Mouse (Mus musculus): ENCODE measurements around the gene Slc26a11.
"Not testable (repeated sequence)": the region's sequence is repeated elsewhere in the genome, so short reads cannot be mapped to it uniquely, and the experiment has no call there.

The Slc26a11 gene

DNA sequence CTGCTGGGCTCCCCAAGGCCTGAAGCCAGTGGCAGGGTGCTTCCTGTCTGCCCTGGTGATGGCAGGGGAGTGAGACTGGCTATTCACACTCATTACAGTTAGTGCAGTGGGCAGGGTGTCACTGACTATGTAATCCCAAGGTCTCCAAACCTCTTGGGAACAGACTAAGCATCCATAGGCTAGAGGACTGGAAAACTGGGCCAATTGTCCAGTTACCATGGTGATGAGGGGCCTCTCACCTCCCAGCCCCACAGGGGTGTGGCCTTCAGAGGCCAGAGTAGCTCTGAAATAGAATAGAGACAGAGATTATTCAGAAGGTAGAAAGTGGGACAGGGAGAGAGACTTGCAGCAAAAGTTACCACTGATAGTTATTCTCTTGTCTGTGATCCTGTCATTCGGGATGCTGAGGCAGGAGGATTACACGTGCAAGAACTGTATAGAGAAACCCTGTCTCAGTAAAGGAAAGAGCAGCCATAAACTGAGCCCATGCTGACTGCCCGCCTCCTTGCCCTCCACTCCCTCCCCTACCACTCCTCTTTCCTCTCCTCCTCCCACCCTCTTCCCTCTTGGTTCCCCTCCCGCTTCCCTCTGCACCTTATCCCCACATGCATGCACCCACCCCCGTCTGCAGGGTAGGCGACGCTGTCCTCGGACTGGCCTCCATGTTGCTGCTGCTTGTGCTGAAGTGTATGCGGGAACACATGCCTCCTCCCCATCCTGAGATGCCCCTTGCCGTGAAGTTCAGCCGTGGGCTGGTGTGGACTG, 7.6 kb downstream of the Slc26a11 start:
- no peak for DNase-seq (ENCODE audit: low spot score)

DNA sequence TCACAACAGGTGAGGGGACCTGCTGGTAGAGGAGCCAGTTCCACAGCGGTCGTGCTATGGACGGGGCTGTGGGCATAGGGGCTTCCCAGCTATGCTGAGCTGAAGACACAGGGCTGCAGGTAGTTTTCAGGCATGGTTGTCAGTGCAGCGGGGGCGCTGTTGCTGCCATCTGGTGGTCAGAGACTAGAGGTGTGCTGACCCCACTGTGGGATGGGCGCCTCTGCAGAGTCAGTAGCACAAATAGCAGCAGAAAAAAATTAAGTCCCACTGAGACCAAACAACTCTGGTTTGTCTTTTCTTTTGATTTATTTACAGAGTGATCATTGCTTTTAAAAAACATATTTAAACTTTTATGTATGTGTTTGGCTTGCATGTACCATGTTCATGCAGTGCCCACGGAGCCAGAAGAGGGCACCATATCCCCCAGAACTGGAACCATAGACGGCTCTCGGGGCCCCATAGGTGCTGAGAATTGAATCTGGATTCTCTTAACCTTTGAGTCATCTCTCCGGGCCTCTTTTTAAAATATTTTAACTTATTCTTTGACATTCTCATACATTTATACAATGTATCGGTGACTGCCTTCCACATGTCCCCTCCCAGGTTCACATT, 8.3 kb downstream of the Slc26a11 start:
- DNase-seq (ENCODE audit: low spot score): peak; percentile 57

DNA sequence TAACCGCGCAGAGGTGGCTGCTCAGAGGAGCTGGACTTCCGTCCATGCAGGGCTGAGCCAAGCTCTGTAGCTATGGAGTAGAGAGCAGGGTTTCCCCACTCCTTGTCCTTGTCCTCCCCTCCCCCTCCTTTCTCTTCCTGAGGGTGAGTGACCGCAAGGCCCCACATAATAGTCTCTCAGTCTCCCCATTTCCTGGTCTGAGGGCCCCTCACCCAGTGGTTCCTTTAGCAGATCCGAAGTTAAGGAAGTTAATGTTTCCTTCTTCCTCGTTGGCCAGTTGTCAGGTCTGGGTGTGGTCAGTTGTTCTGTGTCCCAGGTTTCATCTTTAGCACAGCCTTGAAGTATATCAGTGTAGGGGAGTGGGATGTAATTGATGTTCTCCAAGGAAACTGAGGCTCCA, 20.1 kb downstream of the Slc26a11 start:
- DNase-seq (ENCODE audit: low spot score): no peak

DNA sequence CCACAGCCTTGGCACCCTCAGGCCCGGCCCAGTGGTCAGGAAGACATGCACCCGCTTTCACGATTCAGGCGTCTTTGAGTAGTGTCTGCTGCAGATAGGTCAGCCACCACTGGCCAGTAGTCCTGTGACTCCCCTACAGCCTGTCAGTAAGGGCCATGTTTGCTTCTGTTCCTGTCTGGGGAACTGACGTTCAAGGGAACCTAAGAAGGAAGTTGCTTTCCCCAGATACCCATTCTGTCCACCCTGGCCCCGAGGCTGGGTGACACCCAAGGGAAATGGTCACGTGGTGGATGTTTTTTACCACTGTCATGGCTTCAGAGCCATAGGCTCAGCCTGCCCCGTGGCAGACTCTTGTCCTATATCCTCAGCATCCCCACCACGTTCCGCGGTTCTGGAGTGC, 22.0 kb downstream of the Slc26a11 start:
- no peak for DNase-seq (ENCODE audit: low spot score)

DNA sequence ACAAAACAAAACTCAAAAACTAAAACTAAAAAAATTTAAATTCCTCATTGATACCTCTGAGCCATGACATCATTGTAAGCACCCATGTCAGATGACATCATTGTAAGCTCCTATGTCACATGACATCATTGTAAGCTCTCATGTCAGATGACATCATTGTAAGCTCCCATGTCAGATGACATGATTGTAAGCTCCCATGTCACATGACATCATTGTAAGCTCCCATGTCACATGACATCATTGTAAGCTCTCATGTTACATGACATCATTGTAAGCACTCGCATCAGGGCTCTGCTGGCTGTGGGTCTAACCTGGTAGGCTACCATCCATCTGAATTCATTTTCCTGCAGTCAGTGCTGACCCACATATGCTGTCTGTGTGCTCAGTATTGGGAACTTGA, 23.2 kb downstream of the Slc26a11 start:
- DNase-seq (ENCODE audit: low spot score): no peak

DNA sequence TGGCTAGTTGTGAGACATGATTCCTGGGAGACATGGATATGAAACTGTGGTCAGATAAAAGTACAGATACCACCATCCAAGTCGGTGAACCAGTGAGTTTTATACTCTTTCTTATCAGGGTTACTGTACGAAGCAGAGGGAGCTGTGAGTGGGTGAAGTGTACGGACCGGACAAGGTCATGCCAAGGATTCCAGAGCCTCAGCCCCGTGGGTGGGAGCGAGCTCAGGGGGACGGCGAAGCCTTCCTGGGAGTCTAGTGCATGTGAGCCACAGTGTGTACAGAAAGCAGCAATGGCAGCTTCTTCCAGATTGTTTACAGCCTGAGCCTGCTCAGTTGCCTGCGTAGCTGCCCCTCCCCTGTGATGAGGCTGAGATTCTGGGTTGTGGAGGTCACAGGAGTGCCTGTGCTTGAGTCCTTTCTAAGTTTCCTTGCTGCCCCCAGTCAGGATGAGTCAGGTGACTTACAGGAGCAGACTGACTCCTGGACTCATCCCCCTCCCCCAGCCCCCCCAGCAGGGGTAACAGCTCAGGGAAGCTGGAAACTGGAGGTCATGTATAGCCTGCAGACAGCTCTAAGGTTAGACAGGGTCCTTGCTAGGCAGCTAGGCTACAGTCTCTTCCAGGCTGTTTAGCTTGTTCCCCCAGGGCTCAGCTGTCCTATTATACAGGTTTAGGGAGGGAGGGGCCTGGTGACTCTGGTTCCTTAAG, 26.4 kb downstream of the Slc26a11 start:
- no peak for DNase-seq (ENCODE audit: low spot score)

DNA sequence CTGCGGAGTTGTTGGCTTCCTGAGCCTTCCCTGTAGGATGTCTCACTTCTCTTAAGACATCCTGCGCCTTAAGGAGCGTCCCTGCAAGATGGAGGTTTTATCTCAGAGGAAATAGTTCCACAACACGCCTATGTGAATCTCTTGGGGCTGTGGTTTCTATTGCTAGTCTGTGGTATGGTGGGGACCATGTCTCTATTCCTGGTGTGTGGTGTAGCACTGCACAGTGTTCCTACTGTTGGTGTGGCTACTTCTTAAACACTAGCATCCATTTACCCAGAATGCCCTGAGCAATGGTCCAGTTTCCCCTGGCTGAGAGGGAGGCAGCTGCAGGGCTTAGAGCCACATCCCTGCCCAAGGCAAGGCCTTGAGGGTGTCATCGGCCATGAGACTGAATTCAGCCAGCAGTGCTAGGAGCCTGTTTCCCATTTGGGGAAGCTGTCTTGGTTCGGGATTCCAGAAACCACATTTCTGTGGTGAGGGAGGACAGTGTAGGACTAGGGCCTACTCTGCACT, 27.0 kb downstream of the Slc26a11 start:
- no peak for DNase-seq (ENCODE audit: low spot score)

DNA sequence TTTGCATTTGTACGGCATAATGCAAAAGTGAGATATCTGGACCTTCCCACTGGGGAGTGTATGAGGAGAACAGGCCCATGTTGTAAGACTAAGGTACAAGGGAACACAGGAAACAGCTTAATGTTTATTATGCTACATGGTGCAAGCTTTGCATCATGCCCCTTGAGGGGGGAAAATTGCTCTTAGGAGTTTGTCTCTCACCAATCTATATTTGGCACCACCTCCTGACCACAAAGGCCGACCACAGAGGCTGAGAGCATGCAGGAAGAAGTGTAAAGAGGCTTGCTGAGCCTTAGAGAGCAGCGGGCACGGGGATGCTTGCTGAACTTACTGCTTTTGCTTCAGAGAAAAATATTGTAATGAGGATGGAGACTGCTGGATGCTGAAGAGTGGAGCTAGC, 29.5 kb downstream of the Slc26a11 start:
- DNase-seq (ENCODE audit: low spot score): no peak

DNA sequence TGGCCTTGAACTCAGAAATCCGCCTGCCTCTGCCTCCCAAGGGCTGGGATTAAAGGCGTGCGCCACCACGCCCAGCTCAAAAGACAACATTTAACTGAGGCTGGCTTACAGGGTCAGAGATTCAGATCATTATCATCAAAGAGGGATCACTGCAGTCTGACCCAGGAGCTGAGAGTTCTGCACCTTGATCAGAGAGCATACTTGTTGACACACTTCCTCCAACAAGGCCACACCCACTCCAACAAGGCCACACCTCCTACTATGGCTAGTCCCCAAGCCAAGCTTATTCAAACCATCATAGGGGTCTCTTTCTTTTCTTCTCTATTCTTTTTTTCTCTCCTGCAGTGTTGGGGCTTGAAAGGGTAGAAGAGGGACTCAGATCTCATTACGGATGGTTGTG, 30.9 kb downstream of the Slc26a11 start:
- DNase-seq (ENCODE audit: low spot score): no peak

DNA sequence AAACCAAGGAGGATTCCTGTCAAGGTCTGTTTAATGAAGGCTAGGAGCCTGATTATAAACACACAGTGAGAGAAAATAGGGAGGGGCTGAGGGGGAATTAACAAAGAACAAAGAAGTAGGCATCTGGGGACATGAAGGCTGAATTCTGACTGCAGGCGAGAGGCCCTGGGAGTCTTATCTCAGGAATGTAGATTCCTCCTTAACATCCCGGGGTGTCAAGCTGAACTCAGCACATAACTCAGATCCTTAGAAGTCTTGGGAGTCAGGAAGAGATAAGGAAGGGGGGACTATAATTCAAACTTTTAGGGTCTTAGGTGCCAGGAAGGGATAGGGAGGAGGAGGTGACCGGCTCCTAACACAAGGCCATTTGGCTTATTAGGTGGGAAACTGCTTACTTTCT, 31.9 kb downstream of the Slc26a11 start:
- DNase-seq (ENCODE audit: low spot score): not testable (repeated sequence)

DNA sequence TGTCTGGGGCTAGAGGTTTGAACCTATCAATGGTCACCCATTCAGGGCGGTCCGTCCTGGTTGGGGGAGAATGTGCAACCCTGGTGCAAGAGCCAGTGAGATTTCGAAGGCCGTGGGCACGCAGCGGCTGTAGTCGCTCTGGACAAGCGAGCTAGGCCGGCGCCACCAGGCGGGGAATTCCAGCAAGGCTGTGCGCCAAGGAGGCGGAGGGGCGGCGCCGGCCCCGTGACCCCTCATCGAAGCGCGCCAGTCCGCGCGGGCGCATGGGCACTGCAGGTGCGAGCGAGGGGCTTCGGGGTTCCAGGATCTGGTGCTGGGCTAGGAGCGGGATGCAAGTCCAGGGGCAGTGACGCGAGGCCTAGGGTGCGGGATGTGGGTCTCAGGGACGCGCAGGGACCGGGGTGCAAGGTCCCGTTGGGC, 34.5 kb downstream of the Slc26a11 start:
- peak; percentile 31 for DNase-seq (ENCODE audit: low spot score)

DNA sequence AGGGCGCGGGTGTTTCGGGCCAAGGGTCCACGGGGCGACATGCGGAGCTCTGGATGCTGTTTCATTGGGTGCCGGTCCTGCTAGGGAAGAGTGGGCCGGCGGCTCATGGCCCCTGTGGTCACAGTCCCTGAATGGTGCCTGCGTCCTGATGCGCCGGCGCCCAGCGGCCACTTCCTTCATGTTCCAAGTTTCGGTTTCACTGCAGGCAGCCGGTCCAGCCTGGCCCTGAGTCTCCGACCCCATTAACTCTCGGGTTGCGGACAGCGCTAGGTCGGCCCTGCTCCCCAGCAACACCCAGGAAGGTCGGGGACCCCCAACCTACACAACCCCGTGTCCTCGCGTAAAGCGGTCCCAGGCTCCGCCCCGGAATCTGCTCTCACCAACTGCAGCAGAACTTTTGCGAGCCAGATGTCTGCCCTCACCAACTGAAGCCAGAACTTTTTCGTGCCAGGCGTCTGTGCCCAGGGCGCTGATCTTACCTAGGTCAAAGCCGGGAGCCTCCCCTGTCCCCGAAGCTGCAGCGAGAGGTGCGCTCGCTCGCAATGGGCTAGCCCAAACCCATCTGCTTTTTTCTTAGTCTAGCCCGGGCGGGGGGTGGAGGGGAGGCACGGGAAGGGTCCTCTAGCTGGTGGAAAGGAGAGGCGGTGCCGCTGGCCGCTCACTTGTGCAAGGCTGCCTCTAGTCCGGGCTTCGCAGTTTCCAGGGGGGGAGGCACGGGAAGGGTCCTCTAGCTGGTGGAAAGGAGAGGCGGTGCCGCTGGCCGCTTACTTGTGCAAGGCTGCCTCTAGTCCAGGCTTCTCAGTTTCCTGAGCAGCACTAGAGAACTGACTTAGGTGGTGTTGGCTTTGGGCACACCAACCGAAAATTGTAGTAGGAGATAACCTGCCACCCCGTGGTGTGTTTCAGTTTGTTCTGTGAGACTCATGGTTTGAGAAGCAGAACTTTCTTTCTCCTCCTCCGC, 35.2 kb downstream of the Slc26a11 start:
- DNase-seq (ENCODE audit: low spot score): peak; percentile 47

DNA sequence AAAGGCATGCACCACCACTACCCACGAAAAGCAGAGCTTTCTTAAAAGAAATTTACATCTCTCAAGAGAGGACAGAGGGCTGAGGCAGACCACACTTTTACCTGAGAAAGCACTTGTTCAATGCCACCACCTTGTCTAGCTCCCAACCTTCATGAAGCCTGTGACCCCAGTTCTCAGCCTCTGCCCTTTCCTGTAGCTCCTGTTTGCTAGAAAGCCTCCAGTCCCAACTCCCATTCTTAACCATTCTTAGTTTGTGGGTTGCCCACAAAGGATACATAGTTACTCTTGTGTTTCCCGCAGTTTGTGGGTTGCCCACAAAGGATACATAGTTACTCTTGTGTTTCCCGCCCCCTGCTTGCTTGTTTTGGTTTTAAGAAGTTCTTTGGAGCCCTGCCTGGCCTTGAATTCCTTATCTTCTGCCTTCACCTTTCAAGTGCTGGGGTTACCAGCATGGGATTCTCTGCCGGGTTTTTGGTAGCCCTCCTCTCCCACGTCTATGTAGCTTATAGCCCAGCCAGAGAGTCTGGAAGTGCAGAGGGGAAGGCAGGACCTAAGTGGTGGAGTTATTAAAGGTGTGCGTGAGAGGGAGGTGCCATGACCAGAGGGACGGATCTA, 36.1 kb downstream of the Slc26a11 start:
- peak; percentile 25 for DNase-seq (ENCODE audit: low spot score)

DNA sequence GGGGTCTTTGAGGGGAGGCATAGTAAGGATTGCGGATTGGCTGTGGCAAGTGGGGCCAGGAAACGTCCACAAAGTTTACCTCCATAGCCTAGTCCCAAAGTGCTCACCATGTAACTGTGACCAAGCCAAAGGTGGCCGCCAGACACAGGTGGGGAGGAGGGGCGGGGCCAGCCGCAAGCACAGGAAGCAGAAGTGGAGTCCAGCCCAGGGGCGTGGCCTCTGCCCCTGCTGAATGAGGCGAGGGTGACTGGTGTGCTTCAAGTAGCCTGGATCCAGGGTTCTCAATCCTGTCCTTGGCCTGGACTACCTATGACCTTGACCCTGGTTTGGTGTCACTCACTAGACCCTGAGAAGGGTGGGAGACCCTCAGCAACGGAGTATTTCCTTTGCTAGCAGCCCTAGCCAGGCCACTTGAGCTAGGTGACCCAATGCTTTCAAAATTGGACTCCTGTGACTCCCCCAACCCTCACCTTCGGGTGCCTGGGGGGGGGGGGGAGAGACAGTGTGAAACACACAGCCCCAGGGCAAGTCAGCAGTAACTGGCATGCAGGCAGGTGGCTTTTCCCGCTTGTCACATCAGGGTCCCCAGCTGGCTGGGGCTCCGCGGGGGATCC, 36.8 kb downstream of the Slc26a11 start:
- peak; percentile 76 for DNase-seq (ENCODE audit: low spot score)

DNA sequence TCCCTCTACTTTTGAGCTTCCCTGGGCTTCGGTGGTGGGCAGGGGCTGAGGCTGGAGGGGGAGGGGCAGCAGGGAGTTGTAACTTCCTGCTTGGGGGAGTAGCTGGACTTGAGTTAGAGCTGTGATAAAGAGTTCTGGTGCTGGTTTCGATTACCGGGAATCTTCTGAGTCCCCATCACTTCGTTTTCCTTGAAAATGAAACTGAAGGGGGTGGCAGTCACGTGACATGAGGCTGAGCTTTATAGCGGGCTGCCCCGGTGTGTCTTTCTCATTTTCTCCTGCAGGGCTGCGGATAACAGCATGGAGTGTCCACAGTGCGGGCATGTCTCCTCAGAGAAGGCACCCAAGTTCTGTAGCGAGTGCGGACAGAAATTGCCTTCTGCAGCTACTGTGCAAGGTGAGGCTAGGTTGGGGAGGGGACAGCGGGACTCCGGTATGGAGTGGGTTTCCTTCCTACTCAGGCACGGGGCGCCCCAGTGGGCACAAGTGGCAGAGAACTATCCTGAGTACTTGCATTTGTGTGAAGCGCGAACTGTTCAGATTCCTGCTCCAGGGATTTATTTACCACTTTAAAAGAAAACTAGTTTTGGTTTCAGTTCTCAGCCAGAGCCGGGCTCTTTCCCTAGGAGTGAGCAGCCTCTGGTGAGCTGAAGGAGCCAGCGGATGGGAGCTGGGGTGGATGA, 37.6 kb downstream of the Slc26a11 start, which contains the start of gene Rnf213:
TSS of gene Rnf213 (plus strand) at position 301 of the 683 bp plus-strand sequence.
- DNase-seq (ENCODE audit: low spot score): peak; percentile 62

DNA sequence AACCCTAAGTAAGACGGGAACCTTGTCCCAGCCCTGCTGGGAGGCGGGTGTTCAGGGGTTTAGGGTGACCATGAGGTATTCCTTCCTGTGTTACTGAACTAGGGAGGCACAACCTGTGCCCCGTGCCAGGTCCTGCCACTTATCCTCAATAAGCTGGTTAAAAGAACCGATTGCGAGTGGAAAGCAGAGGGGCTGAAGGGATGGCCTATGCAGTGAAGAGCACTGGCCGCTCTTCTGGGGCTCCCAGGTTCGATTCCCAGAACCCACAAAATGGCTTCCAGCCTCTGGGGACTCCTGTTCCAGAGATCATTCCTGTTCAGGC, 38.1 kb downstream of the Slc26a11 start:
- peak; percentile 26 for DNase-seq (ENCODE audit: low spot score)

DNA sequence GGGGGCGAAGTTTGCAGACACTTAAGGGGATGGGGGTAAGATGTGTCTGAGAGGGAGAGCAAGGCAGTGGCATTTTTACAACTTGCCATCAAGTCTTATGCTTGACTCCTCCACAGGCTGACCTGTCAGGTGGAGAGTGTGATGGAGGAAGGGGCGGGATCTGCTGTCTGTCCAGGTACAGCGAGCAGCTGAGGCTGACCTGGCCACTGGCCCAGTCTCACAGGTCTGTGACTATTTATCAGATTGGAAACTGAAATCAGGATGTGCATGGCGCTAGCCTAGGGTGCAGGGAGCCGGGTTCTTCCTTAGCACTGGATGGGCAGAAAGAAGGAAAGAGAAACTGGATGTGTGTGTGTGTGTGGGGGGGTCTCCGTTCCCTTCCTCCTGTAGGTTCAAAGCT, 38.9 kb downstream of the Slc26a11 start:
- no peak for DNase-seq (ENCODE audit: low spot score)

DNA sequence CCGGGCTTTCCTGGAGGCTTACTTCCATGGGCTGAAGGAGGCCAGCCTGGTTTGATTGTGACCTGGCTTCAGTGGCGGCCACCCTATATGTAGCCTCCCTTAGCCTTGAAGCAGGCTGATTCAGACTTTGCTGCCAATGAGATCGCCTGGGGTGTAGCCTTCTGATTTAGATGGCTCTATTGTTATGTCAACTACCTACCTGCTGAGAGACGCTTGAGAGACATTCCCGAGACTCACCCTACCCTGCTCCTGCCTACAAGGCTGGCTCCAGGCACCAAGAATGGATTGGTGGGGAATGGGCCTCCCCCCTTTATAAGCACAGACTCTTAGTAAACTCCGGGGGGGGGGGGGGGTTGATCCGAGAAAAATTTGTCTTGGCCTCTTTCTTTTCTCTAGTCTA, 40.0 kb downstream of the Slc26a11 start:
- DNase-seq (ENCODE audit: low spot score): no peak

DNA sequence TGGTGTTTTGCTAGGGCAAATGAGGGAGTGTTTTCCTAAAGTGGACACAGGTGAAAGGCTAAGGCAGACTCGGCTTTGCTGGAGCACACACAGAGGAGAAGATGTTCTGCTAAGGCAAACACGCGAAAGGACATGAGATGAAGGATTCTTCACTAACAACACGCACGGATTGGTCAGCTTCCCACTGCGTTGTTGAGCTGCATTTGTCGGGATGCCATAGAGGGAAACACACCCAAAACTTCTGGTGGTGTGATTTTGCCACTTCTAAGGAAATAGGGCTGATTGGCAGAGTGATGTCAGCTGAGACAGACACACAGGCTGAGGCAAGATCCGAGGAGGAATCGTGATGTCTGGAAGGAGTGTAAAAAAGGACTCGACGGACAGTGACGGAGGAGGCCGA, 40.6 kb downstream of the Slc26a11 start:
- DNase-seq (ENCODE audit: low spot score): no peak

DNA sequence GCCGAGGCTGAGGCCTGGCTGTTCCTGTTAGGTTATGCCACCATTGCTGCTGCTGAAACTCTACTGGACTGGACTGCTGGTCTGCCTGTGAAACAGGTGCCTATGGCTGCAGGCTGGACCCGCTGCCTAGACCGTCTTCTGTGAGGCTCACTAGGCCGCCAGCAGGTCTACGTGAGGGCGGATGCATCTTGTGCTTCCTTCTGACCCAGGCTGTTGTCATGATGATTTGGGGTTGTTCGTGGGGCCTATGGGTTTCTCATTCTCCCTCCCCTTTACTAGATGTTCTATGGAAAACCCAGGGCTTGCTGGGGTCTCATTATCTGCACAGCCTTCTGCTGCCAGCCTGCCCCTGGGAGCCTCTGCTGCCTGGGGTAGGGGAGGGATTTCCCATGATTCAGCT, 41.1 kb downstream of the Slc26a11 start:
- no peak for DNase-seq (ENCODE audit: low spot score)

Data from spleen, adult 12 weeks (tissue).